Mouse (Mus musculus) liver, embryonic 16.5 days (tissue): ENCODE measurements around the gene Trappc10. TPM values are rescaled to one million over a fixed set of nuclear protein-coding genes. Genes with fewer than 3 reads are reported as not detected.

Experiments
- ATAC-seq: fragments of 200-750 bp; cut with Nextera tagmentation; 2 replicates; pipeline ENCODE4 v1.8.0; 2017; ENCODE audit warnings: low read depth, mild to moderate bottlenecking, moderate number of reproducible peaks, moderate library complexity
- H3K27ac ChIP-seq: fragments of 300-500 bp; sonication (generic); 2 replicates; pipeline ENCODE4 v1.5.1; 2014; ENCODE audit warnings: mild to moderate bottlenecking, low read length
- H3K27me3 ChIP-seq: fragments of 300-500 bp; sonication (generic); 2 replicates; pipeline ENCODE4 v1.6.1; 2014; ENCODE audit warnings: low read depth, low read length, mixed read lengths; ENCODE audit not compliant: control insufficient read depth, insufficient read depth
- H3K36me3 ChIP-seq: fragments of 300-500 bp; sonication (generic); 2 replicates; pipeline ENCODE4 v1.6.1; 2014; ENCODE audit warnings: mild to moderate bottlenecking; ENCODE audit not compliant: control insufficient read depth, insufficient read depth
- H3K4me1 ChIP-seq: fragments of 300-500 bp; sonication (generic); 2 replicates; pipeline ENCODE4 v1.6.1; 2014; ENCODE audit warnings: low read depth, low read length, mixed read lengths; ENCODE audit not compliant: control insufficient read depth
- H3K4me2 ChIP-seq: fragments of 300-500 bp; sonication (generic); 2 replicates; pipeline ENCODE4 v1.6.1; 2014; ENCODE audit warnings: low read depth, low read length, mixed read lengths
- H3K4me3 ChIP-seq: fragments of 300-500 bp; sonication (generic); 2 replicates; pipeline ENCODE4 v1.5.1; 2014; ENCODE audit warnings: low read depth, mild to moderate bottlenecking, low read length
- H3K9ac ChIP-seq: fragments of 300-500 bp; sonication (generic); 2 replicates; pipeline ENCODE4 v1.6.1; 2014; ENCODE audit warnings: low read depth, low read length
- H3K9me3 ChIP-seq: fragments of 300-500 bp; sonication (generic); replicated peaks from 2 replicates; pipeline ENCODE4 v1.6.1; 2016; ENCODE audit warnings: low read length; ENCODE audit not compliant: control insufficient read depth
- whole genome bisulfite sequencing: fragments of 180-500 bp; shearing (Covaris S2); extraction: QIAGEN DNeasy Blood & Tissue Kit; methylation state at CpG from one replicate; pipeline ENCODE4 v1.1.7; 2014; ENCODE audit not compliant: insufficient replicate concordance; 5-methylcytosine and 5-hydroxymethylcytosine counted together
- polyA plus RNA-seq: library from polyadenylated mRNA; unstranded; fragments of >200 nt; fragmentation: Nextera tagmentation; extraction: Ambion mirVana; gene quantifications from 2 replicates; pipeline ENCODE4 v1.2.1, GENCODE M21; 2015

The Trappc10 gene
- polyA plus RNA-seq, 1 experiment from 2014 or later: 5.9 TPM

DNA sequence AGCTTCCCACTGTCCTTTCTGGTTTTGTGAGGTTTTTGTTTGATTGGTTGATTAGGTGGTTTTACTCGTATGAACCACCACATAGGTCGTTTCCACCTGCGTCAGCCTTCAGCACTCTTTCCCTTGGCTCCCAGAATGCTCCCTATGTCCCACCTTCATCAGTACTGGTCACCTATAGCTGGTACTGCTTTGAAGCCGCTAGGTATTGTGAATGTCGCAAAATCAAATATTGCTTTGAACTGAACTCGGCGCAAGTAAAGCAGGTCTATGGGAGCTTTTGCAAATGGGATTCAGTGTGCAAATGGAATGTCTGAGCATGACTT lies 745 bp upstream of the Trappc10 start:
- Histone ChIP-seq H3K36me3 (no peaks in the 10 kb centered on the region), H3K4me1 (peaks cover 30% of the 10 kb centered on the region), H3K27me3 (no peaks in the 10 kb centered on the region), H3K9ac (peak overlapping the region; percentile 89), H3K4me3 (peak overlapping the region; percentile 82), H3K9me3 (no peaks in the 10 kb centered on the region), H3K27ac (peak overlapping the region; percentile 91), H3K4me2 (peak overlapping the region; percentile 99)
- ATAC-seq: 0 out of 2 replicates have a peak, but pooled peaks have one; percentile 0
- 11% methylated on average over 7 of the region's 7 CpGs for WGBS

DNA sequence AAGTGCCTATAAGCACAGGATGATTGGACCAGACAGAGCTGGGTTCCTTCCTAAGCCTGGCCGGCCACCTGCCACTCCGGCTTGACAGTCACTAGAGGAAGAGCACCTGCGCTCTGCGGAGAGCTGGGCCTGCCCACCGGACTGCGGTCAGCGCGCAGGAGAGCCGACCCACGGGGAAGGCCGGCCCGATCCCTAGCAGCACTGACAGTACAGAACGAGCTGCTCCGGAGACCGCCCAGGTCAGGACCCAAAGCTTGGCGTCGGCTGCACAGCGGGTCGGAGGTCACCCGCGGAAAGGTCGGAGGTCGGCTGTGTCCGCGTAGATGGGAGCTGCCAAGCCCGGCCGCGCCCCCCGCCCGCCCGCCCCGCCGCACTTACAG lies 393 bp downstream of the Trappc10 start:
- peak overlapping the region; percentile 78 for H3K27ac ChIP-seq
- peak; percentile 63 for ATAC-seq
- H3K27me3 ChIP-seq: no peaks in the 10 kb centered on the region
- under 1% methylated on average over 33 of the region's 33 CpGs for WGBS
- H3K9me3 ChIP-seq: no peaks in the 10 kb centered on the region
- no peaks in the 10 kb centered on the region for H3K36me3 ChIP-seq
- H3K4me3 ChIP-seq: peak overlapping the region; percentile 82
- peak overlapping the region; percentile 89 for H3K9ac ChIP-seq
- peaks cover 34% of the 10 kb centered on the region for H3K4me1 ChIP-seq
- peak overlapping the region; percentile 99 for H3K4me2 ChIP-seq

DNA sequence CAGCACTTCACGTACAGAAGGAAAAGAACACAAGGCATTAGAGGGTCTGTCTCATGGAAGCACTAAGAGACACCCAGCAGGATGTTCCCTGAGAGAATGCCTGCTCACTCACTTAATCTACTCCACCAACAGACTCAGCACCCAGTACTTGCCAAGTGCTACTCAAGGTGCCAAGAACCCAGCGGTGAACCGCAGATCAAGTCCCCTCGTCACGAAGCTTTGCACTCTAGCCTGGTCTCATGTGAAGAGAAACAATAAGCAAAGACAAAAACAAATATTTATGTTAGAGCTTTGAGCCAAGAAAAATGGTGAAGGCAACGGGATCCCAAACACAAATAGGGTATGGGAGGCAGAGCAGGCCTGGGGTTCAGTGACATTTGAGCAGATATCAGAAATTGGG lies 5.5 kb downstream of the Trappc10 start:
- Histone ChIP-seq H3K4me2 (no peak overlapping the region), H3K36me3 (no peaks in the 10 kb centered on the region), H3K4me1 (peaks cover 64% of the 10 kb centered on the region), H3K27me3 (no peaks in the 10 kb centered on the region), H3K9ac (no peak overlapping the region), H3K9me3 (no peaks in the 10 kb centered on the region), H3K4me3 (no peak overlapping the region), H3K27ac (peak overlapping the region; percentile 21; the same call in 1 of the 2 replicates)
- no peak for ATAC-seq
- 85% methylated on average over 6 of the region's 6 CpGs for WGBS

DNA sequence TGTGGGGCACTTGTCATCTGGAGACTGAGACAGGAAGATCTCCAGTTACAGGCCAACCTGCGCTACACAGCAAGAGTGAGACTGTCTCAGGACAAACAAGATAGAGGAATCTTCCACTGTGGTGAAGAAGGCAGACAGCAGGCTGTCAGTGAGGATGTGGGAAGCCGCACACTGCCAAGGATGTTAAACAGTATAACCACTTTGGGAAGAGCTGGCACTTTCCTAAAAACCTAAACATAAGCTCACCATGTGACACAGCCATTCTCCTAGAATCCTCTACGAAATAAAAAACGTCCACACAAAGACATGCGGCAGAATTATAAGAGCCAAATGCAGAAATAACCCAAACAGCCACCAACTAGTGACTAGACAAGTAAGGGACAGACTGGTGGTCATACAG lies 6.1 kb downstream of the Trappc10 start:
- no peak overlapping the region for H3K9ac ChIP-seq
- ATAC-seq: 0 out of 2 replicates have a peak, but pooled peaks have one; percentile 17
- no peaks in the 10 kb centered on the region for H3K27me3 ChIP-seq
- H3K4me3 ChIP-seq: no peak overlapping the region
- no peak overlapping the region for H3K4me2 ChIP-seq
- H3K27ac ChIP-seq: peak overlapping the region; percentile 21
- 80% methylated on average over 5 of the region's 5 CpGs for WGBS
- H3K4me1 ChIP-seq: peaks cover 66% of the 10 kb centered on the region
- no peaks in the 10 kb centered on the region for H3K9me3 ChIP-seq
- no peaks in the 10 kb centered on the region for H3K36me3 ChIP-seq

DNA sequence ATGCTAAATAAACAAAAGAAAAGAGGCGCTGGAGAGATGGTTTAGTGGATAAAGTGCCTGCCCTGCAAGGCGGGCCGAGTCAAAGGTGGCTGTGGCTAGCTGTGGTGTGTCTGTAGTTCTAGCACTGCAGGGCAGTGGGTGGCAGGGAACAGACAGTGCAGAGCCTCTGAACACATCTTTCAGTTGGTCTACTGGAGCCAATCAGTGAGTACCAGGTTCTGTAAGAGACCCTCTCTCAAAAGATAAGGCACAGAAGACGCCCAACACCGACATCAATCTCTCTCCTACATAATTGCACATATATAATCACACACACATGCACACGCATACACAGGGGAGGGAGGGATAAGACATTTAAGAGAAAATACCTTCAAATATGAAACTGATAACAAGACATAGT lies 6.6 kb downstream of the Trappc10 start:
- H3K4me2 ChIP-seq: peak overlapping the region; percentile 32

DNA sequence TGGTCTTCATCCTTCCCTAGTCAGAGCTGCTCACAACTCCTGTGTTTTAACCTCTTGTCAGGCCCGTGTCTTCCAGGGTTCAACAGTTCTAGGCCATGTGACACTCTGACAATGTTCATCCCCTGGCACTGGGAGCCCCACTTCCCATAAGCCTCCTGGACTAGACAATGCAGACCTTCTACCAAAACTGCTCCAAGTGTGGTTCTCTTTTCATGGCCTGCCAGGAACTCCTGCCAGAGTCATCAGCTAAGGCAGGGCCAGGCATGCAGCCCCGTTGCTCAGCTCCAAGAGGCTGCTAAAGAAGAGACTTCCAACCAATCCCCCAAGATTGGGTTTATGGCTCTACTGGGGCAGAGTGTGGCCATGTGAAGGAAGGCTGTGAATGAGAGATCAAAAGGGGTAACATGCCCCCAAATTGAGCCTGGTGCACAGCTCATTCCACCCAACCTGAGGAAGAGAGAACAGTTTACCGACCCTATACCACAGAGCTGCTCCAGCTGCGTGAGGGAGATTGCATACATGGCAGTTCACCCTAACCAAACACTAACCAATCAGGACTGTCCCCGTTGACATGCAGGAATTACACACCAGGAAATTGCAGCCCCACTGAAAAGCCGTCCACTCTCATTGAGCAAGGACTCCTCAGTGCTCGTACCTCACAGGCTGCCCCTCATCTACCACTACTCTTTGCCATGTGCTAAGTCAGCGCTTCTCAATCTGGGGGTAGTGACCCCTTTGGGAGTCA lies 7.4 kb downstream of the Trappc10 start:
- peak overlapping the region; percentile 32 for H3K27ac ChIP-seq
- 35% methylated on average over 8 of the region's 8 CpGs for WGBS
- ATAC-seq: peak; percentile 48

More for the DNA sequence above, 6.6 kb downstream of the Trappc10 start:
- Histone ChIP-seq H3K9me3 (no peaks in the 10 kb centered on the region), H3K4me3 (no peak overlapping the region), H3K9ac (no peak overlapping the region), H3K27me3 (no peaks in the 10 kb centered on the region), H3K27ac (peak overlapping the region; percentile 28; the same call in 1 of the 2 replicates), H3K4me1 (peaks cover 66% of the 10 kb centered on the region), H3K36me3 (no peaks in the 10 kb centered on the region)
- WGBS: 35% methylated on average over 6 of the region's 6 CpGs
- peak; percentile 85 for ATAC-seq

DNA sequence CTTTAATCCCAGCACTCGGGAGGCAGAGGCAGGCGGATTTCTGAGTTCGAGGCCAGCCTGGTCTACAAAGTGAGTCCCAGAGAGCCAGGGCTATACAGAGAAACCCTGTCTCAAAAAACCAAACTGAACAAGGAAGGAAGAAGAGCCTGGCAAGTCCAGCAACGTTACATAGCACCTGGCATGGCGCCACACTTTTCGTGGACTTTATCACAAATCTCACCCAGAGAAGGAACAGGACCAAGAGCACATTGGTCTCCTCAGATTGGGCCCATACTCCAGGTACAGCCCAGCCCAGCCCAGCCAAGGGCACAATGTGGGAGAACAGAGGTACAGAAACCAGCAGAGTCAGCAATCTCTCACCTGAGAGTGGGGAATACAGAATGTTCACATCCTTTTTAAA lies 10.7 kb downstream of the Trappc10 start:
- Histone ChIP-seq H3K4me1 (peaks cover 51% of the 10 kb centered on the region), H3K4me2 (no peak overlapping the region), H3K9ac (no peak overlapping the region), H3K27me3 (no peaks in the 10 kb centered on the region), H3K27ac (no peak overlapping the region), H3K4me3 (no peak overlapping the region), H3K9me3 (no peaks in the 10 kb centered on the region), H3K36me3 (peaks cover 18% of the 10 kb centered on the region)
- no peak for ATAC-seq
- 63% methylated on average over 6 of the region's 6 CpGs for WGBS

More for the DNA sequence above, 7.4 kb downstream of the Trappc10 start:
- H3K4me1 ChIP-seq: peaks cover 60% of the 10 kb centered on the region
- H3K9me3 ChIP-seq: no peaks in the 10 kb centered on the region
- no peak overlapping the region for H3K4me3 ChIP-seq
- no peak overlapping the region for H3K9ac ChIP-seq
- no peaks in the 10 kb centered on the region for H3K36me3 ChIP-seq
- H3K27me3 ChIP-seq: no peaks in the 10 kb centered on the region
- H3K4me2 ChIP-seq: peak overlapping the region; percentile 32

DNA sequence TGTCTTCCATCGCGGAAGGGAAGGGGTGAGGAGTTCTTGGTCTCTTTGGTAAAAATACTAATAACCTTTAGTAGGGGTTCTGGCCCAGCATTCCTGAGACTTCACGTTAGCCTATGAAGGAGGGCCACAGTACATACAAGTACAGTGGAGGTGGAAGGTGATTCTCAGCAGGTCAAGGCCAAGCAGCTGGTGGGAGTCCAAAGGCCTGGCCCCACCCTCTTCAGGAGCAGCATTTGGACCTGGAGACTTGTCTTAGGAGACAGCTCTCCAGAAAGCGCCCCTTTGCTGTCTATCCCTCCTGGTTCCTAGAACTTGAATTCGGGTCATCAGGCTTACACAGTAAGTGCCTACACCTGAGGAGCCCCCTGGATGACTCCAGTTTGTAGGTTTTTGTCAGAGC lies 11.3 kb downstream of the Trappc10 start:
- WGBS: 85% methylated on average over 5 of the region's 5 CpGs
- Histone ChIP-seq H3K27me3 (no peaks in the 10 kb centered on the region), H3K36me3 (peaks cover 24% of the 10 kb centered on the region), H3K9ac (no peak overlapping the region), H3K4me3 (no peak overlapping the region), H3K9me3 (no peaks in the 10 kb centered on the region), H3K4me2 (no peak overlapping the region), H3K27ac (no peak overlapping the region), H3K4me1 (peaks cover 45% of the 10 kb centered on the region)
- no peak for ATAC-seq

DNA sequence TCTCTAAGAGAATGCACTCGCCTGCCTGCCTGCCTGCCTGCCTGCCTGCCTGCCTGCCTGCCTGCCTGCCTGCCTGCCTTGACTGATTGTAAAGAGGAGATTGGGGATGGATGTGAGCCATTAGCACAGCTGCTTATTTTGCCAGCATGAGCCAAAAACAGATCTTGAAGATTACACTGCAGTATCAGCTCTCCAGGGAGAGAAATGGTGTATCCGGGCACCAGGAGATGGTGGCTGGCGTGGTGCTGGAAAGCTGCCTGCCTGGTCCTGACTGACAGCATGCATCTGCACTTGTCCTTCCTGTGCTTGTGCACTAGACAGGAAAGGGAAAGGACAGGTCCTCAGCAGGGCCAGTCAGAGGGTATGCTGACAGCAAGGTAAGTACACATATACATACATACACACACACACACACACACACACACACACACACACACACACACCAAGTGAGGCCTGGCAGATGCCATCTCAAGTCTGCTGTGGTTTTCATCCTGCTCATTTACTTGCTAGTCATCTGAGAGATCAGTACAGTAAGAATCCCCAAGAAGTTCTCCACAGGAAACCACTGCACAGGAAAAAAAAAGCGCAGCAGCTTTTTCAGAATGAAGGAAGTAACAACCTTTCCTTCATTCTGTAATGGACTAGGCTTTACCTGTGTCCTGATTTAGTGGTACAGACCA lies 12.0 kb downstream of the Trappc10 start:
- WGBS: 65% methylated on average over 4 of the region's 4 CpGs
- Histone ChIP-seq H3K36me3 (peaks cover 29% of the 10 kb centered on the region), H3K4me1 (peaks cover 38% of the 10 kb centered on the region), H3K4me2 (no peak overlapping the region), H3K9me3 (no peaks in the 10 kb centered on the region), H3K4me3 (no peak overlapping the region), H3K9ac (no peak overlapping the region), H3K27me3 (no peaks in the 10 kb centered on the region), H3K27ac (no peak overlapping the region)
- ATAC-seq: no peak
